Mouse (Mus musculus) limb, embryonic 12.5 days (tissue): ENCODE measurements at regions not wholly inside any gene's neighbourhood (a gene's known extent, or its start where the extent isn't known, plus 50 kb on each side); places are given as distances from the start of the nearest gene placed in this dataset.

Source experiments
- ATAC-seq: fragments of 200-750 bp; cut with Nextera tagmentation; 2 replicates; pipeline ENCODE4 v1.8.0; 2017; ENCODE audit warnings: low read depth, moderate TSS enrichment; ENCODE audit not compliant: insufficient number of reproducible peaks, insufficient read depth, low FRiP score, low TSS enrichment
- H3K27ac ChIP-seq: fragments of 300-500 bp; sonication (generic); 2 replicates; pipeline ENCODE4 v1.5.1; 2016; ENCODE audit warnings: mild to moderate bottlenecking, moderate library complexity
- H3K27me3 ChIP-seq: fragments of 300-500 bp; sonication (generic); 2 replicates; pipeline ENCODE4 v1.6.1; 2016; ENCODE audit warnings: mild to moderate bottlenecking, moderate library complexity
- H3K36me3 ChIP-seq: fragments of 300-500 bp; sonication (generic); 2 replicates; pipeline ENCODE4 v1.6.1; 2016; ENCODE audit warnings: mild to moderate bottlenecking, moderate library complexity
- H3K4me1 ChIP-seq: fragments of 300-500 bp; sonication (generic); replicated peaks from 2 replicates; pipeline ENCODE4 v1.6.1; 2016
- H3K4me2 ChIP-seq: fragments of 300-500 bp; sonication (generic); 2 replicates; pipeline ENCODE4 v1.6.1; 2016; ENCODE audit warnings: mild to moderate bottlenecking, moderate library complexity
- H3K4me3 ChIP-seq: fragments of 300-500 bp; sonication (generic); replicated peaks from 2 replicates; pipeline ENCODE4 v1.5.1; 2016; ENCODE audit warnings: mild to moderate bottlenecking
- H3K9ac ChIP-seq: fragments of 300-500 bp; sonication (generic); replicated peaks from 2 replicates; pipeline ENCODE4 v1.6.1; 2016; ENCODE audit warnings: mild to moderate bottlenecking, moderate library complexity
- H3K9me3 ChIP-seq: fragments of 300-500 bp; sonication (generic); 2 replicates; pipeline ENCODE4 v1.6.1; 2016; ENCODE audit warnings: mild to moderate bottlenecking, moderate library complexity
- WGBS: fragments of 180-500 bp; shearing (Covaris S2); methylation state at CpG from one replicate; pipeline ENCODE4 v1.1.7; 2016; 5-methylcytosine and 5-hydroxymethylcytosine counted together

DNA sequence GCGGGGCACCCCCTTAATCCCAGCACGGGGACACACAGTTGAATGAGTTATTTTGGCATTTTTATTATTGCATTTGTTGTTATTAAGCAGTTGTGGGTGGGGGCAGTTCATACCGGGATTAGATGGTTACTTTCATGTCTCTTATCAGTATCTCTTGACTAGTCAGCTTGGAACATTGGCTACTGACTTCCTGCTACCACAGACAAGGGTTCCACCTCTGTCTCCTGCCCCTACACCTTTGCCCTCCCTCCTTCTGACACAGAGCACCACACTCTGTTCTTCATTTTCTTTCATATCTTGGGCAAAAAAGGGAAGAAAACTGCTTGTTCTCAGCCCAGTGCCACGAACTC lies 99.1 kb upstream of the Cpsf6 start:
- WGBS, result 70% methylated on average over 4 of the region's 4 CpGs
- H3K4me3 ChIP-seq, result no peak overlapping the region
- ATAC-seq, result no peak
- H3K27me3 ChIP-seq, result no peaks in the 10 kb centered on the region
- 0 out of 2 replicates have a peak, but pooled peaks cover 3% of the 10 kb centered on the region for H3K4me1 ChIP-seq
- no peak overlapping the region for H3K4me2 ChIP-seq
- H3K9ac ChIP-seq, result no peak overlapping the region
- H3K9me3 ChIP-seq, result 0 out of 2 replicates have a peak, but pooled peaks cover 6% of the 10 kb centered on the region
- no peak overlapping the region for H3K27ac ChIP-seq
- H3K36me3 ChIP-seq, result no peaks in the 10 kb centered on the region

DNA sequence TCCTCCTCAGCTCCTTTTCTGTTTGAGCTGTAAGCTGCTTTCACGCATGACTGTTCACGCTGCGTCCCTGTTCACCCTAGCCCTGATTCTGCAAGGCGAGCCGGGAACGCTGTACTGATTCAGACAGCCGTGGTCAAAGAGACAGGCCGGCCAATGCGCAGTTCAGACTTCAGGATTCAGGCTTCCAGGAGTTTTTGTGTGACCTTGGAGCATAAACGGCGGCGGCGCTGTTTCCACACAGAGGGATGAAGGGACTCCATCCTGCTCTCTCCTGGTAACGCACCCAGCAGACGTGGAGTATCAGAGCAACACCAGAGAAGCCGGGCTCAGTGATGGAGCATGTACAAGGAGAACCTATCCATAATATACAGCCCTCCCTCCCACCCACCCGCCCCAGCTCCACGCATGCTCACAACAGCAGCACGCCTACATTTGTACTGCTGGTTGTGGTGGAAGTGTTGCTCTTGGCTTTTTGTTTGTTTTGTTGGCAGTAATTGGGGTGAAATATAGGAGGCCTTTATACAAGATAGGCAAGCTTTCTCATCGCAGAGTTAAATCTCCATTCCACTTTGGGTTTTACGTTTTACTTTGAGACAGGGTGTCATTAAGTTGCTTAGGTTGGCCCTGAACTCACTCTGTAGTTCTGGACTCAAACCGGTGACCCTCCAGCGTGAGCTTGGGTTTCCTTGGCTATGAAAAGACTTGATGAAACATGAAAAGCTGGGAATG lies 98.6 kb upstream of the Cpsf6 start:
- WGBS, result 81% methylated on average over 23 of the region's 23 CpGs
- Histone ChIP-seq H3K4me1 (0 out of 2 replicates have a peak, but pooled peaks cover 3% of the 10 kb centered on the region), H3K27me3 (no peaks in the 10 kb centered on the region), H3K4me2 (no peak overlapping the region), H3K9ac (no peak overlapping the region), H3K27ac (no peak overlapping the region), H3K36me3 (no peaks in the 10 kb centered on the region), H3K9me3 (0 out of 2 replicates have a peak, but pooled peaks cover 10% of the 10 kb centered on the region), H3K4me3 (no peak overlapping the region)
- ATAC-seq, result no peak

- Histone ChIP-seq H3K4me2 (no peak overlapping the region), H3K4me1 (0 out of 2 replicates have a peak, but pooled peaks cover 3% of the 10 kb centered on the region), H3K9ac (no peak overlapping the region), H3K4me3 (no peak overlapping the region), H3K27ac (no peak overlapping the region), H3K36me3 (no peaks in the 10 kb centered on the region), H3K27me3 (no peaks in the 10 kb centered on the region), H3K9me3 (0 out of 2 replicates have a peak, but pooled peaks cover 10% of the 10 kb centered on the region)
- ATAC-seq, result no peak
- 85% methylated on average over 12 of the region's 12 CpGs for WGBS
Observed at GRCm38 (mm10) chr10:117477331-117478201, 97.8 kb upstream of the Cpsf6 start.

DNA sequence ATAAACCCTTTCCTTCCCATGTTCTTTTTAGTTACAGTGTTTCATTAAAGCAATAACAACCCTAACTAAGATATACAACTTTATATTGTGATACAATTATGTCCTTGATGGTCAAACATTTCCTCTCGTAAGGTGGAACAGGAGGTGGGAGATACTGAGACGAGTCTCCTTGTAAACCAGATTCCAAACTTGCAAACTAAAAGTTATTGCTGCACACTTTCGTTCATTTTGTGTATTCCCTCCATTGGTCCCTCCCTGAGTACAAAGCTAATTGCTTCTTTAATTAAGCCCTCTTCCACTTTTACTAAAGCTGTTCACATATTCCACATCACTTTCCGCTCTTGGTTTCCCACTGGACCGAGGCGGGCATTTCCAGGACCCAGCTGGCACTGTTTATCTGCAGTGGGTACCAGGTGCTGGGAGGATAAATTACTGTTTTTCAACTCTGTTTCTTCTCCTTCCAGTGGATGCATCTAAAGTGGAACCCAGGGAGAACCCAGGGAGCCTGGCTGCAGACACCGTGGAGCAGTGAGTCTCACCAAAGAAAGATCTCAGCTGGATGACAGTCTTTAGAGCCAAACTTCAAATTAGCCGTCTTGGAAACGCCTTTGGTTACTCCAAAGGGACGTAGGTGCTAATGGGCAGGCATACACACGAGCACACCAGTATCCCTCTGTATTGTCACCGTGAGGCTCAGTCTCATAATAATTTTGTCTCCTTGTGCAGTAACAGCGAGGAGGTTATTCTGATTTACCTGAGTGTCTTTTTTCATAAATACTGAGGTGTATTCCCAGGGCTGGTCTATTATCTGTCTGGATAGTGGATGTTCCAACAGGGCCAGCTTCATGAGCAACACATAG lies 95.5 kb upstream of the Cpsf6 start:
- 0 out of 2 replicates have a peak, but pooled peaks cover 10% of the 10 kb centered on the region for H3K9me3 ChIP-seq
- no peak overlapping the region for H3K9ac ChIP-seq
- no peaks in the 10 kb centered on the region for H3K27me3 ChIP-seq
- H3K4me2 ChIP-seq, result no peak overlapping the region
- 81% methylated on average over 13 of the region's 13 CpGs for WGBS
- no peak for ATAC-seq
- no peaks in the 10 kb centered on the region for H3K36me3 ChIP-seq
- H3K27ac ChIP-seq, result no peak overlapping the region
- H3K4me1 ChIP-seq, result peaks cover 11% of the 10 kb centered on the region
- no peak overlapping the region for H3K4me3 ChIP-seq

DNA sequence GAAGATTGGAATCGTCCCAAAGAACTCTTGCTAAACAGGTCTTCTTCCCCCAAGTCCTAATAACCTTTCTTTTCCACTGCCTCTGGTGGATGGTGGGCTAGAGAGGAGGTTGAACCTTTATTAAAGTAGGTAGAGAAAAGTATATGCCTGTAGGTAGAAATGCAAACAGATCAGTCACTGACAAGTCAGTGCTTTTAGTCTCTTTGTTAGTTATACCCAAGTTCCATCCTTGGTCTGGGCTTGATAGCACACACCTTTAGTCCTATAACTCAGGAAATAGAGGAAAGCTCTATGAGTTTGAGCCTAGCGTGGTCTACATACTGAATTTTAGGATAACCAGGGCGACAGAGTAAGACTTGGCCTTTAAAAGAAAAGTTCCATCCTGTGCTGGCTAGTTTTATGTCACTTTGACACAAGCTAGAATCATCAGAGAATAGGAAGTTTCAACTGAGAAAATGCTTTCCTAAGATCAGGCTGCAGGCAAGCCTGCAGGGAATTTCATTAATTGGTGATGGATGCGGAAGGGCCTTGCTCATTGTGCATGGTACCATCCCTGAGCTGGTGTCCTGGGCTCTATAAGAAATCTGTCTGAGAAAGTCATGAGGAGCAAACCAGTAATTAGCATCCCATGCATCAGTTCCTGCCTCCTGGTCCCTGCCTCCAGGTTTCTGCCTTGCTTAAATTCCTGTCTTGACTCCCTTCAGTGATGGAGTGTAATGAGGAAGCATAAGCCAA lies 94.7 kb upstream of the Cpsf6 start:
- 0 out of 2 replicates have a peak, but pooled peaks cover 10% of the 10 kb centered on the region for H3K9me3 ChIP-seq
- 93% methylated on average over 4 of the region's 4 CpGs for WGBS
- no peak overlapping the region for H3K9ac ChIP-seq
- peaks cover 11% of the 10 kb centered on the region for H3K4me1 ChIP-seq
- no peaks in the 10 kb centered on the region for H3K27me3 ChIP-seq
- ATAC-seq, result no peak
- H3K4me2 ChIP-seq, result no peak overlapping the region
- H3K4me3 ChIP-seq, result no peak overlapping the region
- no peaks in the 10 kb centered on the region for H3K36me3 ChIP-seq
- no peak overlapping the region for H3K27ac ChIP-seq

DNA sequence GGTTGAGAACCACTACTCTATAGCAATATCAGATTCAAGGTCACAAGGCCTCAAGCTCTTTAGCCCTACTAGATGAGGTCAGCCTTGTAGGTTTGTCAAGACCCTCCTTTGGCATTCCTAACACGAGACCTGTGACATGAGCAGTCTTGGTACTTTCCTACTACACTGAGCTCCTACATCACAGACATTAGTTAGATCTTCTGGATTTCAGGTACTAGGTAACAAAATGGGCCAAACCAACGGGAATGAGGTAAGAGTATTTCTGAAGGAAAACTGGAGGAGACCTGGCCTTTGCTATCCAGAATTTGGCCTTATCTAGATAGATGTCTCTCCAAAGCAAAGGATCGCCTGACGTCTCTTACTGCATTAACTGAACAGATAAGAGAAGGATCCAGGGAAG lies 93.7 kb upstream of the Cpsf6 start:
- no peak overlapping the region for H3K4me2 ChIP-seq
- 0 out of 2 replicates have a peak, but pooled peaks cover 10% of the 10 kb centered on the region for H3K9me3 ChIP-seq
- H3K4me1 ChIP-seq, result peaks cover 11% of the 10 kb centered on the region
- no peak for ATAC-seq
- no peak overlapping the region for H3K9ac ChIP-seq
- no peak overlapping the region for H3K4me3 ChIP-seq
- no peaks in the 10 kb centered on the region for H3K36me3 ChIP-seq
- WGBS, result 93% methylated on average over 4 of the region's 4 CpGs
- H3K27me3 ChIP-seq, result no peaks in the 10 kb centered on the region
- no peak overlapping the region for H3K27ac ChIP-seq

DNA sequence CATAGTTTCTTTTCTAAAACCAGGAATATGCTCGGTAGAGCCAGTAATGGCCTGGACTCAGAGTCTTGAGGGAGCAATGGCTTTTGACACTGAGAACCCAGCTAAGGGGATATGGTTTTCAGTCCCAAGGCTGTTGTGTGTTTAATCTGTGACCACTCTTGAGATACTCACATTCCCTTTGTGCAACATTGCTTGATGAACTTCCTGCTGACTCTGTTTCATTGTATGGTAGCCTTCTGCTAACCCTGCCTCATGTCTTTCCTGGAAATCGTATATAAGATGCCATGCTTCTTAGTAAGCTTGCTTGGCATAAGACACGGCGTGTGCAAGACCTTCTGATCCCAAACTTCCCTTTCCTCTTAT lies 92.7 kb upstream of the Cpsf6 start:
- Histone ChIP-seq H3K36me3 (no peaks in the 10 kb centered on the region), H3K4me3 (no peak overlapping the region), H3K4me1 (peaks cover 9% of the 10 kb centered on the region), H3K27ac (0 out of 2 replicates have a peak overlapping the region, but pooled peaks have one; percentile 5), H3K4me2 (no peak overlapping the region), H3K27me3 (no peaks in the 10 kb centered on the region), H3K9me3 (0 out of 2 replicates have a peak, but pooled peaks cover 10% of the 10 kb centered on the region), H3K9ac (no peak overlapping the region)
- 83% methylated on average over 4 of the region's 4 CpGs for WGBS
- no peak for ATAC-seq

DNA sequence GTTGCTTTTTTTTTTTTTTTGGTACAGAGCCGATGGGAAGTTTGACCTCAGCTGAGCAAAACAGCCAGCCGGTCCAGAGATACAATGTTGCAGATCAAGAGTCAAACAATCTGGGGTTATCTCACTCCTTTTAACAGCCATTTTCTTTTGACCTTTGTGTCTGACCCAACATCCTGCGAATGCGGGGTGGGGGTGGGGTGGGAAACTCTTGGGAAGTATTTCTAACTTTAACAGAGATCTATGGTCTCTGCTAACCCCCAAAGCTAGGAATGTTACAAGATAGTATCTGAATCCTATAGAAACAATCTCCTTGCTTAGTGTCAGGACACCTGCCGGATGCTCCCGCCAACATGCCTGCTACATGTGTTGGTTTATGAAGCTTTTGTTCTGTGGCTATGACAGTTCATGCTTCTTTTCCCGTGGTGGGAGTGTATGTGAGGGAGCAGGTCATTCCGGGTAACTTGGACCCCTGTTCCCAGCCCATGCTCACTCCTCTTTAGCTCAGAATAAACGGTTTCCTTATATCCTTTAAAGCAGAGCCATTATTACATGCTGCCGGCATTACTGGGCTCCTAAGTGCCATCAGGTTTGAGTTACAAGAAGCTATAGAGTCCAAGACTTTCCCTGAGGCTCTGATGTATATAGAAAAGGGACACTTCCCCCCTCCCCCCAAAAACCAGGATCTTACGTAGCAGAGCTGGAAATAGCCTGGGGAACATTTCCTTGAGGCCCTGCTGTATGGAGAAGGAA lies 92.2 kb upstream of the Cpsf6 start:
- Histone ChIP-seq H3K9ac (no peak overlapping the region), H3K27ac (0 out of 2 replicates have a peak overlapping the region, but pooled peaks have one; percentile 5)

DNA sequence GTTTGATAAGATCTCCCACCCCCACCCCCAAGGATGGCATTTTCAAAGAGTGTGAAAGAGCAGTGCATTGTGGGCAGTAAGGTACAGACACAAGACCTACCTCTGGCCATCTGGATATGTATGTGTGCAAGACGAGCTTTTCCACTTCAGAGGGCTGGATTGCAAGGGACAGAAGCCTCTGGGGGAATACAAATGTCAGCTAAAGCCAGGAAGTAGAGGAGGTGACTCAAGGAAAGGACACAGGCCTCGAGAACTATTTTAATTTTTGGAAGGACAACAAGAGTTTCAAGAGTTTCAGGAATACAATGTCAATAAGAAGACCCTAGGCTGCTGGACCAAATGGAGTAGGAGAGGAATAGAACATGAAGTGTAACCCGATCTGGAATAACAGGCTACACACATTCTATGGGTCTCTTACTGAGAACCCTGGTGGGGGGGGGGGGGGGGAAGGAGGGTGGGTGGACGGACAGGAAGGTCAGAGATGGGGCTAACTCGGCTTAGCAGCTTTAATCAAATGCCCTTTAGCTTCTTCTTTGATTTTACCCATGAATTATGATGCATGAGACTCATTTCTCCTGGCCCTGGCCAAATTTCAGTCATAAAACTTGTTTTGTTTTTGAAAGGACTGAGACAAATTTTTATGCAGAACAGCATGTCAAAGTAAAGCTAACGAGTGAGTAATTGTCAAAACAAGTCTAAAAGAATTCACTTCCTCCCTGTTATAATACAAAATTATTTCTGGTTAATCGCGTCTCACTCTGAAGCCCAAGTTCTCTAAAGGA lies 91.4 kb upstream of the Cpsf6 start:
- Histone ChIP-seq H3K9me3 (0 out of 2 replicates have a peak, but pooled peaks cover 10% of the 10 kb centered on the region), H3K9ac (no peak overlapping the region), H3K36me3 (no peaks in the 10 kb centered on the region), H3K27ac (no peak overlapping the region), H3K4me2 (no peak overlapping the region), H3K27me3 (no peaks in the 10 kb centered on the region), H3K4me3 (no peak overlapping the region), H3K4me1 (peaks cover 9% of the 10 kb centered on the region)
- 35% methylated on average over 8 of the region's 8 CpGs for WGBS
- ATAC-seq, result no peak

More for the DNA sequence above, 92.2 kb upstream of the Cpsf6 start:
- Histone ChIP-seq H3K4me1 (peaks cover 9% of the 10 kb centered on the region), H3K9me3 (0 out of 2 replicates have a peak, but pooled peaks cover 10% of the 10 kb centered on the region), H3K4me2 (no peak overlapping the region), H3K27me3 (no peaks in the 10 kb centered on the region), H3K36me3 (no peaks in the 10 kb centered on the region), H3K4me3 (no peak overlapping the region)
- ATAC-seq, result no peak
- 38% methylated on average over 11 of the region's 11 CpGs for WGBS
